Mouse (Mus musculus) hindbrain, embryonic 13.5 days (tissue): ENCODE measurements at regions not wholly inside any gene's neighbourhood (a gene's known extent, or its start where the extent isn't known, plus 50 kb on each side); places are given as distances from the start of the nearest gene placed in this dataset.

Experiments
- ATAC-seq: fragments of 200-750 bp; cut with Nextera tagmentation; 2 replicates; pipeline ENCODE4 v1.8.0; 2017; ENCODE audit warnings: moderate TSS enrichment; ENCODE audit not compliant: low FRiP score
- H3K27ac ChIP-seq: fragments of 300-500 bp; sonication (generic); 2 replicates; pipeline ENCODE4 v1.5.1; 2015; ENCODE audit warnings: inconsistent platforms, mild to moderate bottlenecking, moderate library complexity
- H3K27me3 ChIP-seq: fragments of 300-500 bp; sonication (generic); 2 replicates; pipeline ENCODE4 v1.6.1; 2015; ENCODE audit warnings: mild to moderate bottlenecking, inconsistent platforms
- H3K36me3 ChIP-seq: fragments of 300-500 bp; sonication (generic); 2 replicates; pipeline ENCODE4 v1.6.1; 2015; ENCODE audit warnings: mild to moderate bottlenecking, inconsistent platforms
- H3K4me1 ChIP-seq: fragments of 300-500 bp; sonication (generic); replicated peaks from 2 replicates; pipeline ENCODE4 v1.6.1; 2015; ENCODE audit warnings: inconsistent platforms
- H3K4me2 ChIP-seq: fragments of 300-500 bp; sonication (generic); 2 replicates; pipeline ENCODE4 v1.6.1; 2015; ENCODE audit warnings: inconsistent platforms, mild to moderate bottlenecking, moderate library complexity
- H3K4me3 ChIP-seq: fragments of 300-500 bp; sonication (generic); 2 replicates; pipeline ENCODE4 v1.5.1; 2015; ENCODE audit warnings: mild to moderate bottlenecking, inconsistent platforms
- H3K9ac ChIP-seq: fragments of 300-500 bp; sonication (generic); 2 replicates; pipeline ENCODE4 v1.6.1; 2015; ENCODE audit warnings: mild to moderate bottlenecking, inconsistent platforms
- H3K9me3 ChIP-seq: fragments of 300-500 bp; sonication (generic); 2 replicates; pipeline ENCODE4 v1.6.1; 2016; ENCODE audit warnings: inconsistent platforms
- WGBS: fragments of 180-500 bp; shearing (Covaris S2); methylation state at CpG from one replicate; pipeline ENCODE4 v1.1.7; 2015; 5-methylcytosine and 5-hydroxymethylcytosine counted together

DNA sequence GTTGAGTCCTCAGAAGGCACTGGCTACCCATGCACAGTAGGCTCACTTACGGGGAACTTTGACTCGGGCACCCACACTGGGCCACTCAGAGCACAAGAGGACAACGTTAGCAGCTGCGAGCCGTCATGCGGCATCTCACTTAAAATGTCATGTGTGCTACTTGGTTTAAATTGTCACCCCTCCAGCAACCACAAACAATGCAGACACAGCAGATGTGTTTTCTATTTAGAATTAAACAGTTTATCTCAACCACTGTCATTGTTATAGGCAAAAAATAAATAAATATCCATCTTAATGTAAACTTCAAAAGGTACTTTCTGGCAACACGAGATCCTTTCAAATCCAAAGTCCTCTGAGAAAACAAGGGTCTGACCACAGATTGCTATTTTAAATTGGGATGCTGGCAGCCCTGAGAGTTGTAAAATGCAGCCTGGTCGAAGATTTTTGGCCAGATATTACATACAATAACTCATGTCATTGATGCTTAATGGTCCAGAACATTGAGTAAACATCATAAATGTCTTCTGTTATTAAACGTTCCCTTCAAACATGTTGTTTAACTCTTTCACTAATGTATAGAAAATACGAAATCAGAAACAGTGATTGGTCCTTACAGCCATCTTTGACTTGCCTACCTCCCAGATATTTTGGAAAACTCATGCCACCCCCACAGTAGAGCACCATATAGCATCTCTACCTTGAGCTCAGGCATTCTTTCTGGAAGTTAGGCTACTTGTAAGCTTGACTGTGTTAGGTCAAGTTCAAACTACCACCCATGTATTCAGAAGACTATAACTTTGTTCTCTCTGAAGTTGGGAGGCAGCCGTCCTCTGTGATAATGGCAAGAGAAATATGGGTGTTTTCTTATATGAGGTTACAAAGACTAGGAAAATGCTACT, 232.8 kb upstream of the Tcf21 start:
- 84% methylated on average over 11 of the region's 11 CpGs for WGBS
- H3K4me2 ChIP-seq = no peak overlapping the region

DNA sequence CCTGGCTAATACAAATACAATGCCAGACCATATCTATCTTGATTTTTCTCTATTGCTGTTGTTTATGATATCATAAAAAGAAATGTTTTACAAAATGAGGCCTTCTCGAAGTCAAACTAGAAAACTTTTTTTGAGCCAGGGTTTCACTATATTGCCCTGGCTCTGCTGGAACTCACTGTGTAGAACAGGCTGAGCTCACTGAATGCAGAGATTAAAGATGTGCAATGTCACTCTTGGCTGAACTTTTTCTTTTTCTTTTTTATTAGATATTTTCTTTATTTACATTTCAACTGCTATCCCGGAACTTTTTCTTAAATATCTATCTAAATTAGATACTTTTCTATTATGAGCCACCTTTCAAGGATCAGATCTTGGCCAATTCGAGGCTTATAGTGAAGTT, 224.5 kb upstream of the Tcf21 start:
- no peaks in the 10 kb centered on the region for H3K9me3 ChIP-seq
- H3K4me1 ChIP-seq = no peaks in the 10 kb centered on the region
- H3K27me3 ChIP-seq = no peaks in the 10 kb centered on the region
- H3K4me2 ChIP-seq = no peak overlapping the region
- H3K9ac ChIP-seq = no peak overlapping the region
- no peak overlapping the region for H3K4me3 ChIP-seq
- no peak overlapping the region for H3K27ac ChIP-seq
- ATAC-seq = no peak
- no peaks in the 10 kb centered on the region for H3K36me3 ChIP-seq
- WGBS = 86% methylated on average over 3 of the region's 3 CpGs

More for the DNA sequence above, 232.8 kb upstream of the Tcf21 start:
- no peaks in the 10 kb centered on the region for H3K9me3 ChIP-seq
- H3K4me1 ChIP-seq = no peaks in the 10 kb centered on the region
- no peak overlapping the region for H3K4me3 ChIP-seq
- H3K36me3 ChIP-seq = no peaks in the 10 kb centered on the region
- no peaks in the 10 kb centered on the region for H3K27me3 ChIP-seq
- ATAC-seq = no peak
- no peak overlapping the region for H3K9ac ChIP-seq
- no peak overlapping the region for H3K27ac ChIP-seq

DNA sequence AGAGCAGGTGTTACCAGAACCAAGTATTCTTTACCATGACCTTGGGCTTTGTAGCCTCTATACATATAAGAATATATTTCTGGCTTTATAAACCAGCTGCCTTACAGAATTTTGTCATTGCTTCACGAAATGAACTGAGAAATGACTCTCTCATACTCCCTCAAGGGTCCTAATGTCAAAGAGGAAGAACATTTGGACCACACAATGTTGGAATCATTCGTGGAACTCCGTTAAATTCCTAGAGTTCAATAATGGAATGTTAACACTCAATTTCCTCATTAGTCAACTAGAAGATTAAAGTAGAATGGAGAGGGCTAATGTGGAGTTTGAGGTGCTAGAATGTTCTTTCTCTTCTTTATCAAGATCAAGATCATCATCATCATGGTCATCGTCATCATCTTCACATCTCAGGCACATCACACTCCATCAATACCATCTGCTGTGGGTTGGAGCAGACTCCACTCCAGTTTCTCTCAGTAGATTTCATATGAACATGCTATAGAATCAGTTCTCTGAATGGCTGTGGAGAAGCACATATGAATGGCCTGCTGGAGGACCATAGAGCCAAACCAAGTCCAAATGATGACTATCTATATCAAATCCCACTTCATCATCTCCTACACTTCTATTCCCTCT, 211.6 kb upstream of the Tcf21 start:
- Histone ChIP-seq H3K27me3 (no peaks in the 10 kb centered on the region), H3K9me3 (no peaks in the 10 kb centered on the region), H3K27ac (no peak overlapping the region), H3K4me2 (no peak overlapping the region), H3K4me3 (no peak overlapping the region), H3K4me1 (no peaks in the 10 kb centered on the region), H3K36me3 (no peaks in the 10 kb centered on the region), H3K9ac (no peak overlapping the region)
- ATAC-seq = no peak
- WGBS = 77% methylated on average over 4 of the region's 4 CpGs

DNA sequence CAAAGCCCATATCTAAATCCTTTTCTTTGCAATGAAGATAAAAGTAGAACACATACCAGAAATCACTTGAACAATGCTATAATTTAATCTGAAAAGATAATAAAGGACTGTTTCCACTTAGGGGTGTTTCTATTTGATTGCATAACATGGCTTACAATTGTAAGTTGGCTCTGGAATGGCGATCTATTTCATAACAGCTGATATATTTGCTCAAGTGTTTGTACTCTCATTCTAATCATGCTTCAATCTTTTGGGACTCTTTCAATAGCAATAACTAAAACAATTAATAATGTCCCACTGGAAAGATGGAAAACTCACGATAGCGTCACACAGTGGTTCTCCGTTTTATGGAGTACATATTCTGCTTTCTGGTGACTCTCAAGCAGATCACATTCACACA, 208.0 kb upstream of the Tcf21 start:
- Histone ChIP-seq H3K9me3 (no peaks in the 10 kb centered on the region), H3K36me3 (no peaks in the 10 kb centered on the region), H3K9ac (no peak overlapping the region), H3K4me2 (no peak overlapping the region), H3K4me3 (no peak overlapping the region), H3K4me1 (no peaks in the 10 kb centered on the region), H3K27me3 (no peaks in the 10 kb centered on the region), H3K27ac (no peak overlapping the region)
- WGBS = 87% methylated on average over 4 of the region's 4 CpGs
- no peak for ATAC-seq

DNA sequence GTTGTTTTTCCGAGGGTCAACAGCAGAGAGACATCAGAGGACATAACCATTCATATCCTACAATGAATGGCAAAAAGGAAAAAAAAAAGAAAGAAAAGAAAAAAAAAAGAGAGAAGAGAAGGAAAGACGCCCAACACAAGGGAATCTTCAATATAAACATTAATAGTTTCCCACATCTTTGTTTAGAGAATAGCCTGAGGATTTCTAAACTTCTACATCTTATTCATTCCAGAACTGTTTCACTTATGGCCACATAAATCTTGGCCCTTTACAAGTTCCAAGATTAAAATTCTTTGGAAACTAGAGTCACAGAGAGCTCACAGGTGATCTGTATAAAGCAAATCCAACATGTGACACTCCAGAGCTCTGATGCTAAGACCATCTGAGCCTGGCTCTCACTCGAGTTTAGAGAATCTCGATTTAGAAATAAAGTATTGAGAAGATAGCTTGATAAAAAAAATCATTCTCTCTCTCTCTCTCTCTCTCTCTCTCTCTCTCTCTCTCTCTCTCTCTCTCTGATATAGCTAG, 197.2 kb upstream of the Tcf21 start:
- ATAC-seq = no peak
- Histone ChIP-seq H3K36me3 (no peaks in the 10 kb centered on the region), H3K4me3 (no peak overlapping the region), H3K9me3 (no peaks in the 10 kb centered on the region), H3K4me2 (no peak overlapping the region), H3K9ac (no peak overlapping the region), H3K27ac (no peak overlapping the region), H3K27me3 (no peaks in the 10 kb centered on the region), H3K4me1 (peaks cover 14% of the 10 kb centered on the region)
- WGBS = 81% methylated on average over 4 of the region's 4 CpGs

DNA sequence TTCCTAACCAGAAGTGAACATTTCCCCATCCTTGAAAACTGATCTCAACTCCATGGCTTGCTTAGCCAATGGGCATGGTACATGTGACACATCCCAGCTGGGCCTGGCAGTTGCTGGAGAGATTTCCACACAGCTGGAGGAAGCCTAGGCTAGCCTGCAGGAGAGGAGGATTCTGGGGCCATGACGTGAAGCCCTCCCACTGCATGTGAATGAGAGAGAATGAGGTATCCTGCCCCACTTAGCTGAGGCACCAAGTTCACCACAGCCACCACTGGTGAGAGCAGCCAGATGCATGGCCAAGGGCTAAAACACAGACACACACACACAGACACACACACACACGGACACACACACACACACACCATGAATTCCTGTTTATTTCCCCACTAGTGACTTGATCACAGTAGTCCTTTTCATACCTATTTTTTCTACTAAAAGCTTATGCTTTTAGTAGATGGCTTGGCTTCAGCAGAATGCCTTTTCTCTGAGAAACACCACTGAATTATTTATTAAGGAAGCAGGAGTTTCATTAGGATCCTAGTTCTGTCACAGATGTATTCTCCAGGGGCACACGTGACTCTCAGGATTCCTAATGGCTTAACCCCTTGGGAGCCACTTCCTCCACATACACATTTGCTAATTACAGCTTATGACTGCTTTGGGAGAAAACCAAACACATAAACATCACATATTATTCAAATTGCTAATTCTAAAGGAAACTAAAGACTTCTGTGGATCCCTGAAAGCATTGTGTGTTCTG, 196.1 kb upstream of the Tcf21 start:
- ATAC-seq = peak; percentile 84
- Histone ChIP-seq H3K4me1 (peaks cover 14% of the 10 kb centered on the region), H3K27ac (peak overlapping the region; percentile 67), H3K9me3 (no peaks in the 10 kb centered on the region), H3K27me3 (no peaks in the 10 kb centered on the region), H3K36me3 (no peaks in the 10 kb centered on the region), H3K4me2 (no peak overlapping the region), H3K4me3 (no peak overlapping the region), H3K9ac (no peak overlapping the region)
- WGBS = 42% methylated on average over 3 of the region's 3 CpGs

DNA sequence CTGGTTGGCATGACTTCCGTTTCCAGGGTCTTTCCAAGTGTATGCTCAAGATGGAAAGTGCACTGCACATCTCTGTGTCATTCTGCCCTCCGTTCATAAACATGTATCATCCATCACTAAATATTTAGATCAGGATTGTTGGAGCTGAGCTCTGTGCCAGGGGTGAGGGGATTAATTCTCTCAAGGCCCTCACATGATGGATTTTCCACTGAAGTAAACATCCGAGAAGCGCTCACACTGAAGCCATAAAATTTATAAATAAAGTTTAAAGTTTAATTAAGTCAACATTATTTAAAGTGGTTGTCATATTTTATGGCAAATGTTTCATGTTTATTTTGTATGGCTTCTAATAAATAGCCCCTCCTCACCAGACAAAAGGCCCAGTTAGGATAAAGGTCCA, 190.7 kb upstream of the Tcf21 start:
- Histone ChIP-seq H3K4me3 (no peak overlapping the region), H3K4me1 (peaks cover 3% of the 10 kb centered on the region), H3K27ac (no peak overlapping the region), H3K9me3 (no peaks in the 10 kb centered on the region), H3K36me3 (no peaks in the 10 kb centered on the region), H3K4me2 (no peak overlapping the region), H3K9ac (no peak overlapping the region), H3K27me3 (no peaks in the 10 kb centered on the region)
- ATAC-seq = no peak
- WGBS = 75% methylated on average over 4 of the region's 4 CpGs

DNA sequence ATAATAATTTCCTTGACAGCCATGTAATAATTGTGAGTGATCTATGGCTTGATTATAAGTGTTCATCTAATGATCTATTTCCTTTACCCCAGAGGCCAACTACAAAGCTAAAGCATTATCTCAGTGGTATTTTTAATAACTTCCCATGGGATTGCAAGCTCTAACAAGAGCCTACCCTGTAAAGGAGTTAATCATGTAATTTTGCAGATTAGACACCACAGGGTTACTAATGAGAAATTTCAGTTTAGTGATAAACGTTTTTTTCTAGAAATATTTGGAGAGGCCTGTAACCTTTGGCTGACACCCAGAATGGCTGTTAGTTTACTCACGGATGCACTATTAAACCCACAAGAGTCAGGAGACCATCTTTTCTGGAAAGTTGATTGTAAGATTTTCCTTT, 190.2 kb upstream of the Tcf21 start:
- H3K9me3 ChIP-seq = no peaks in the 10 kb centered on the region
- no peaks in the 10 kb centered on the region for H3K36me3 ChIP-seq
- no peak overlapping the region for H3K4me3 ChIP-seq
- H3K4me2 ChIP-seq = no peak overlapping the region
- 39% methylated on average over 2 of the region's 2 CpGs for WGBS
- peaks cover 3% of the 10 kb centered on the region for H3K4me1 ChIP-seq
- no peak for ATAC-seq
- no peak overlapping the region for H3K27ac ChIP-seq
- no peaks in the 10 kb centered on the region for H3K27me3 ChIP-seq
- no peak overlapping the region for H3K9ac ChIP-seq

DNA sequence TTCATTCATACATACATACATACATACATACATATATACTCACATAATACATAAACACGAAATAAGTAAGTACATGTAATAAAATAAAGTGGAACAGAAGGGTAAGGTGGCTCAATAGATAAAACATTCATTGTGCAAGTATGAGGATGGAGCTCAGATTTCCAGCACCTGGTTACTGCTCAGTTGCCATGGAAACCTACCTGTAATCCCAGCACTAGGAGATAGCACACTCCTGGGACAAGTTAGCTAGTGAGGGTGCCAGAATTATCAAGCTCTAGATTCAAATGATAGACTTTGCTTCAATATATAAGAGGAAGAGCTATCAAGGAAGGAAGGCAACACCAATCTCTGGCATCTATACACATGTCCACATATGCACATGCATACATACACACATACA, 184.8 kb upstream of the Tcf21 start:
- H3K27me3 ChIP-seq = no peaks in the 10 kb centered on the region
- 88% methylated on average over 1 of the region's 1 CpGs for WGBS
- ATAC-seq = no peak

DNA sequence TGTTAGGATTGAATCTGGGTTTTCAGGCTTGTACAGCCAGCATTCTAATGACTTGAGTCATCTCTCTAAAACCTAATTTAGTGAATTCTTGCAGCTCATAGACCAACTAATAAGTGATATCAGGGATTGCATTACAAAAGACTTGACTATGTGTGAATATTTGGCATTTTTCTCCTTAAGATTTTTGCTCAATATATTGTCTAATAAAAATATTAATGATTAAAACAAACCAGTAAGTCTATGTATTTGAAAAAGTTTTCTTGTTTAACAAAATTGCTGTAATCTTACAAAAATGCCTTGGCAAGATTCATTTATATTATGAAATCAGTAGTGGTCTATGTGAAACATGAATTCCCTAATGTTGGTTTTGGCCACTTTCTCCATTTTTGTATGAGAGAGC, 183.7 kb upstream of the Tcf21 start:
- no peak overlapping the region for H3K4me2 ChIP-seq
- no peak overlapping the region for H3K9ac ChIP-seq
- H3K36me3 ChIP-seq = no peaks in the 10 kb centered on the region
- no peak overlapping the region for H3K27ac ChIP-seq
- no peaks in the 10 kb centered on the region for H3K9me3 ChIP-seq
- no peaks in the 10 kb centered on the region for H3K4me1 ChIP-seq
- H3K27me3 ChIP-seq = no peaks in the 10 kb centered on the region
- no peak overlapping the region for H3K4me3 ChIP-seq
- no peak for ATAC-seq

More for the DNA sequence above, 184.8 kb upstream of the Tcf21 start:
- Histone ChIP-seq H3K9ac (no peak overlapping the region), H3K9me3 (no peaks in the 10 kb centered on the region), H3K4me3 (no peak overlapping the region), H3K4me2 (no peak overlapping the region), H3K4me1 (no peaks in the 10 kb centered on the region), H3K27ac (no peak overlapping the region), H3K36me3 (no peaks in the 10 kb centered on the region)

DNA sequence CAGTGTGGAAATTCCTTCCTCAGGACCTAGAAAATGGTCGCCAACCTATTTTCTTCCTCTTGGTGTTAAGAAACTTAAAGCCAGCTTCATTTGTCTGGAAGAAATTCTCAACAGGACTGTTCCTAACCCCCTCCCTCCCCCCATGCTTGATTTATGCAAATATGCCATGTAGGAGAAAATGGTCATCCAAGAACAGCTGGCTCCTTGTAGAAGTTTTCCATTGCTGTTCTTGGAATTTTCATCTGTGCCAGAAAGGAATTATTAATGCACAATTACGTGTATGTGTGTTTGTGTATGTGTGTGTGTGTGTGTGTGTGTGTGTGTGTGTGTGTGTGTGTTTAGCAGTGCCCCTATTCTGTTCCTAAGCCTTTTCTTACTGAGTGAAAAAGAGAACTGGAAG, 178.6 kb upstream of the Tcf21 start:
- no peak for ATAC-seq
- H3K9me3 ChIP-seq = no peaks in the 10 kb centered on the region
- H3K4me1 ChIP-seq = no peaks in the 10 kb centered on the region
- H3K27me3 ChIP-seq = no peaks in the 10 kb centered on the region
- H3K4me3 ChIP-seq = no peak overlapping the region
- WGBS = 92% methylated on average over 2 of the region's 2 CpGs
- no peak overlapping the region for H3K4me2 ChIP-seq
- no peak overlapping the region for H3K9ac ChIP-seq
- no peak overlapping the region for H3K27ac ChIP-seq
- H3K36me3 ChIP-seq = no peaks in the 10 kb centered on the region

DNA sequence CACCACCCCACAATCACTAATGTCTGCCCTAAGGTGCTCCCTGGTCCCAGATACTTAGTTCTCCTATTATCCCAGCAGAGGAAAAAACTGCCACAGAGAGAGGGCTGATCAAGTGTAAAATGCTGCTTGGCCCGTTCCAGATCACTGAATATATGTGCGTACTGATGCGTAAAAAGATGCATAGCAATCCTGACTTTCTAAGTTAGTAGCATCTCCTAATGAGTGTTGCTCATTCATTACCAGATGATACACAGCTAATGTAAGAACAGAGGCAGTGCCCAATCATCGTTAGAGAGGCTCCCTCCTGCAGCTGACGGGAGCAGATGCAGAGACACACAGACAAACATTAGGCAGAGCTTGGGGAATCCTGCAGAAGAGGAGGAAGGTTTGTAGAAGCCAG, 177.6 kb upstream of the Tcf21 start:
- WGBS = 87% methylated on average over 5 of the region's 5 CpGs
- Histone ChIP-seq H3K9ac (no peak overlapping the region), H3K9me3 (no peaks in the 10 kb centered on the region), H3K27ac (no peak overlapping the region), H3K27me3 (no peaks in the 10 kb centered on the region), H3K4me3 (no peak overlapping the region), H3K4me1 (no peaks in the 10 kb centered on the region), H3K36me3 (no peaks in the 10 kb centered on the region), H3K4me2 (no peak overlapping the region)
- ATAC-seq = no peak
